Mouse (Mus musculus): ENCODE data around the gene Zdhhc24. TPM values are rescaled to one million over a fixed set of nuclear protein-coding genes. Genes with fewer than 3 reads are reported as not detected.
"Not testable (repeated sequence)": the region's sequence is repeated elsewhere in the genome, so short reads cannot be mapped to it uniquely, and the experiment has no call there.

Zdhhc24 gene
- total RNA-seq (2021) = 1 to 10 TPM; 2.6 to 4.0 TPM

- DNase-seq (ENCODE audit: low spot score) = peak; percentile 92
- intact Hi-C loops (cut with DNase I) = no loop called here
These were observed at the start of gene Zdhhc24 for GRCm38 (mm10) chr19:4878405-4879323. Gene Zdhhc24, plus strand, starts transcription at chr19:4878668.

- intact Hi-C loops (cut with DNase I) = no loop called here
- peak; percentile 26 for DNase-seq (ENCODE audit: low spot score)
These were observed 49.3 kb upstream of the Zdhhc24 start for GRCm38 (mm10) chr19:4829156-4829555.

GRCm38 (mm10) chr19:4833977-4834376, 44.5 kb upstream of the Zdhhc24 start:
- DNase-seq (ENCODE audit: low spot score) = no peak
- intact Hi-C loops (cut with DNase I) = no loop called here

- intact Hi-C loops (cut with DNase I) = loop anchor here (5.0 kb wide), 1 partner anchor 209 kb away; the partner anchor contains the start of gene Rce1
These were observed 42.4 kb upstream of the Zdhhc24 start for GRCm38 (mm10) chr19:4836096-4836495.

GRCm38 (mm10) chr19:4837049-4837448, 41.4 kb upstream of the Zdhhc24 start:
- DNase-seq (ENCODE audit: low spot score) = no peak
- intact Hi-C loops (cut with DNase I) = loop anchor here (5.0 kb wide), 1 partner anchor 210 kb away; the partner anchor contains the start of gene Rce1

More at GRCm38 (mm10) chr19:4836096-4836495, 42.4 kb upstream of the Zdhhc24 start:
- no peak for DNase-seq (ENCODE audit: low spot score)

GRCm38 (mm10) chr19:4838526-4839140, 39.8 kb upstream of the Zdhhc24 start:
- intact Hi-C loops (cut with DNase I) = loop anchor here (5.0 kb wide), 1 partner anchor 211 kb away; the partner anchor contains the start of gene Rce1
- no peak for DNase-seq (ENCODE audit: low spot score)

DNA sequence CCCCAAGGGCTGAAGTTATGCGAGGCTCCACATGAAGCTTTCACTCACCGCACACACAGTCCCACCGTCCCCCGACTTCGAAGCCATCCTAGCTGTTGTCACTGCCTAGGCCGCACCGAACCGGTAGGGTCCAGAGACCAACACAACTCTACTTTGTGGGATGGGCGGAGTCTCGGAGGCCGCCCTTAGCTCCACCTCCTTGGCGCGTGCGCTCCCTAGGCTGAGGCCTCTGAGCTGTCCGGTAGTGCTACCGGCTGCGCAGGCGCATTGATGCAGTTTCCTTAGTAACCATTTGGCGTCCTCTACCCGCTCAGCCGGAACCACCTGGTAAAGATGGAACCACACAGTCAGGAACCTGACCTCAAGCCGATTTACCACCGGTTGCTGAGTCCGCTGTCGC, 39.3 kb upstream of the Zdhhc24 start, which contains the start of the genes Ccs and Ccdc87:
TSS of gene Ccs (minus strand) at position 184 of the 400 bp plus-strand sequence.
TSS of gene Ccdc87 (plus strand) at position 218 of the 400 bp plus-strand sequence.
- peak; percentile 94 for DNase-seq (ENCODE audit: low spot score)
- intact Hi-C loops (cut with DNase I) = loop anchor here (5.0 kb wide), 1 partner anchor 212 kb away; the partner anchor contains the start of gene Rce1

DNA sequence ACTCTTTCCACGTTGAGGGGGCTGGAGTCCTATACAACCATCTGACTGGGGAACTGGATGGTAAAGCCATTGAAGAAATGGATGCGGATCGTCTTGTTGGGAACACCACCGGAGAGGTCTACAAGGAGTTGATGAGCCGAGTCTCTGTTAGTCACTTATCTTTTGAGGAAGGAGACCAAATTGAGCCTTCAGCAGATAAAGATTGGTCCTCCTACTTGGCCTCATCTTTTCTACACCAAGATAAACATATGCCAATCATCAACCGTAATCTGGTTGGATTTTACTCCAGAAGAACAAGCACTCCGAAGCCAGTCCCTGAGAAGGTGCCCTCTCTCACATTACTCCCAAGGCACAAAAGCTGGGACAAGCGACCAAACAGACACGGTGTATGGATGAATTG, 37.6 kb upstream of the Zdhhc24 start:
- intact Hi-C loops (cut with DNase I) = no loop called here
- DNase-seq (ENCODE audit: low spot score) = no peak

GRCm38 (mm10) chr19:4842611-4843010, 35.9 kb upstream of the Zdhhc24 start:
- no peak for DNase-seq (ENCODE audit: low spot score)
- intact Hi-C loops (cut with DNase I) = no loop called here

- intact Hi-C loops (cut with DNase I) = no loop called here
- DNase-seq (ENCODE audit: low spot score) = no peak
These were observed 32.6 kb upstream of the Zdhhc24 start for GRCm38 (mm10) chr19:4845846-4846245.

GRCm38 (mm10) chr19:4847490-4847889, 31.0 kb upstream of the Zdhhc24 start:
- intact Hi-C loops (cut with DNase I) = no loop called here
- DNase-seq (ENCODE audit: low spot score) = no peak

DNA sequence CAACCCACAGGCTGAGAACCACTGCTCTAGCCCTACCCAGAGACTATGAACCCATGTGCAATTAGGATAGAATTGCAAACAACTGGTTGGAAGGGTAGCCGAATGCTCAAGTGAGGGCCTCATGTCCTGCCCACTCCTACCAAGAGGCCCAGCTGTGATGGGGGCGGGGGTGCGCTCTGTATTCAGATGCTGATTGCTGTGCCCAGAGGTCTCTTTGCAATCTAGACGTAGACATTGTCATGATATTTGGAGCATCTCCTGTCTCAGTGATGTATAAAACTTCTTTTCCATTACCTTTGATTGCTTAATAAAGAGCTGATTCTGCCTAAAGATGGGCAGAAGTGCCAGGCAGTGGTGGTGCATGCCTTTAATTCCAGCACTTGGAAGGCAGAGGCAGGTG, 28.7 kb upstream of the Zdhhc24 start:
- no peak for DNase-seq (ENCODE audit: low spot score)
- intact Hi-C loops (cut with DNase I) = loop anchor here (1.0 kb wide), 1 partner anchor 94 kb away; no protein-coding TSS in a partner anchor

DNA sequence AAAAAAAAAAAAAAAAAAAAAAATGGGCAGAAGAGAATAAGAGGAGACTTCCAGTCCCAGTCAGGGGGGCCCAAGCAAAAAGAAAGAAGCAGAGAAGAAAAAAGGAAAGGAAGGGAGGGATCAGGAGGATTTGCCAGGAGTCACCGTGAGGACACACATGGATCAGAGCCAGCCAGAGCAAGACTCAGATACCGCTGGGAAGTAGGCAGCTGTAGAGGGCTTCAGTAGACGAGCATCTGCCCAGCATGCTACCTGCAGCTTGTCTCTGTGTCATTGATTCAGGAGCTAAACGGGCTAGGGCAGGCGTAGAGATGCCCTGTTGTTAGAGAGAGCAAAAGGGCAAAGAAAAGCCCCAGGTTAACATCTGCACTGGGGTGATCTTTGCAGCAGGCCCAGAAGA, 28.2 kb upstream of the Zdhhc24 start:
- no peak for DNase-seq (ENCODE audit: low spot score)
- intact Hi-C loops (cut with DNase I) = no loop called here

DNA sequence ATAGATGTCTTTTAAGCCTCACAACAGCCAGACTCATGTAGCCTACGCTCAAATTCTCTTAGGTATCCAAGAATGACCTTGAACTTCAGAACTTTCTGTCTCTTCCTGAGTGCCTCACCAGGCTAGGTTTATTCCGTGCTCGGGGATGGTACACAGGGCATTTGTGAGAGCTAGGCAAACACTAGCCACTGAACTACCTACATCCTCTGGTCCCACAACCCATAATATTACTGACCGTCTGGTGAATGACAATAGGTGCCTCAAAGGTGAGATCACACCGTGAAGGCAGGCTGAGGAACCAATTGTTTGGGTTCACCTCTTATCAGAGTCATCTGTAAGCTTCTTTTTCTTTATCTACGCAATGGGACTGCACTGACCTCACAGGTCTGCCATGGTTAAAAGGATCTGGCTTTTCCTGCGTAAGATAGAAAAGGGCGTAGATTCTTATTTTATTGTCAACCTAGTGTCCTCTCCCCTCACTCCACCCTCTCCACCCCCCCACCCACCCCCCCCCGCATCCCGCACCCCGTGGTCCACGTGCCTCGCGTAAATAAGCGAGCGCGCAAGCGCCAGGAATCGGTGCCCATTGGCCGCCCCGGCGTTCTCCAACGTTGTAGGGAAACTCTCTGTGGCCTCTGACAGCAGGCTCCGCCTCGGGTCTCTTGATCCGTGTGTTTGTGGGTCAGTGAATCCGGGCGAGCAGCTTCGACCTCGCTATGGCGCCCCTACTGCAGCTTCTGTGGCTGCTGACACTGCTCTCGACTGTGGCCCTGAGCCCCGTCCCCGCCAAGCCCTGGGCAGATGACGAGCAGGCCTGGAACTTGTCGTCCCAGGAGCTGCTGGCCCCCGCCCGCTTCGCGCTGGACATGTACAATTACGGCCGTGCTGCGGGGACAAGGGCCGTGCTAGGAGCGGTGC, 23.7 kb upstream of the Zdhhc24 start, which contains the start of gene Ctsf:
TSS of gene Ctsf (plus strand) at position 579 of the 918 bp plus-strand sequence.
- intact Hi-C loops (cut with DNase I) = no loop called here
- peak; percentile 81 for DNase-seq (ENCODE audit: low spot score)

DNA sequence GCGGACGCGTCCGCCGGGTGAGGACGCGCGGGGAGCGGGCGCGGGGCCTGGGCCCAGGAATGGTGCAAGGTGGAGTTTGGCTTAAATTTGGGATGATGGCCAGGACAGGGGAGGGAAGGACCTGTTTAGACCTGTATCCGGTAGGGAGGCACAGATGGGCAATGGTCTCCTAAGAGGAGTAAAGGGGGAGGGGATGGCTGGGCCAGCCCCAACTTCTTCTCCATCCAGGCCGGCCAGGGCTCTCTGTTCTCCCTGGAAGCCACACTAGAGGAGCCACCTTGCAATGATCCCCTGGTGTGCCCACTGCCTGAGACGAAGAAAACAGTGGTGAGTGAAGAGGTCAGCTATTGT, 23.0 kb upstream of the Zdhhc24 start:
- intact Hi-C loops (cut with DNase I) = no loop called here

GRCm38 (mm10) chr19:4855951-4856350, 22.5 kb upstream of the Zdhhc24 start:
- intact Hi-C loops (cut with DNase I) = no loop called here
- DNase-seq (ENCODE audit: low spot score) = no peak

More for the DNA sequence above, 23.0 kb upstream of the Zdhhc24 start:
- DNase-seq (ENCODE audit: low spot score) = no peak

DNA sequence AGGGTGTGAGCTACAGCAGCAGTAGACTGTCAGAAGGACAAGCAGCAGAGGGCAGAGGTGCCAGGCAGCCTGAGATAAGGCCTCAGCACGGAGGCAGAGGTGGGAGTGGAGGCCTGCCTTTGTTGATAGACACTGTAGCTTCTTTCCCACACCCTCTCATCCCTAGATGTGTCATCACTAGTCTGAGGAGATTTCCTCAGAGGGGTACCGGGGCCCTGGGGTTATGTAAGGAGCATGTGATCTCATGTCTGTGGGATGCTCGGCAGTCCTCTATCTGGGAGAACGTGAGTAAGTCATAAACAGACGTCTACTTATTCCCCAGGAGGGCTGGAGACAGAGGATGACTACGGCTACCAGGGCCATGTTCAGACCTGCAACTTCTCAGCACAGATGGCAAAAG, 19.4 kb upstream of the Zdhhc24 start:
- DNase-seq (ENCODE audit: low spot score) = no peak
- intact Hi-C loops (cut with DNase I) = no loop called here

DNA sequence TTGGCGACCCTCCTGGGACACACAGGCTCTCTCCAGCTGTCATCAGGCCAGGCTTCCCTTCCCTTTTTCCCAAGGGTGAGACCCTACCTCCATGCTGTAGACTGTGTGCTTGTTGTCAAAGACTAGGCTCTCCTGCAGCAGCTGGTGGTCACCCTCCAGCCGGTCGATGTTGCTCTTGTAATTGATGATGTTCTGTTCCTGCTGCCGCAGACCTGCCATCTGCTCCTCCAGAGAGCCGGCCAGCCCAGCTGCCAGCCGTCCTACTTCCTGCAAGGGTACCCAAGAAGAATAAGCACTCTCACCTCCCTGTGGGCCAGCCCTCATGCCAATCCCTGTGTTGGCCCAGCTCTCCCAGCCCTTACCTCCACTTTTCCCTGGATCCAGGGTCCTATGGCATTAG, 15.4 kb upstream of the Zdhhc24 start:
- no peak for DNase-seq (ENCODE audit: low spot score)
- intact Hi-C loops (cut with DNase I) = no loop called here

DNA sequence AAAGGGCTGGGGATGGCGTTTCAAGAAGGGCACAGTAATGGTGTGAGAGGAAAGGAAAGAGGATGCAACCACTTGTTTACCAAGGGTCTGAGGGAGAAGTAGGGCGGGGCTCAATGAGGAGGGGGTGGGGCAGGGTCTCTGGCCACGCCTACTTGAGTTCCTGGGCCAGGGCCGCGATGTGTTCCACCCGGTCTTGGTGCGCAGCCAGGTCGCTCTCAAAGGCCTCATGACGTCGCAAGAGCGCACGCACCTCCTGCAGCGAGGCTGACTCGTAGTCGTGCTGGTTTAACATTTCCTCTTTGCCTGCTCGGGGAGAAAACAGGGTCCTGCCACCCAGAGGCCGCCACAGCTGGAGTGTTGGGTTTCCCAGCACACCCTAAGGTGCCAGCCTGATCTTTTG, 13.3 kb upstream of the Zdhhc24 start:
- no peak for DNase-seq (ENCODE audit: low spot score)

DNA sequence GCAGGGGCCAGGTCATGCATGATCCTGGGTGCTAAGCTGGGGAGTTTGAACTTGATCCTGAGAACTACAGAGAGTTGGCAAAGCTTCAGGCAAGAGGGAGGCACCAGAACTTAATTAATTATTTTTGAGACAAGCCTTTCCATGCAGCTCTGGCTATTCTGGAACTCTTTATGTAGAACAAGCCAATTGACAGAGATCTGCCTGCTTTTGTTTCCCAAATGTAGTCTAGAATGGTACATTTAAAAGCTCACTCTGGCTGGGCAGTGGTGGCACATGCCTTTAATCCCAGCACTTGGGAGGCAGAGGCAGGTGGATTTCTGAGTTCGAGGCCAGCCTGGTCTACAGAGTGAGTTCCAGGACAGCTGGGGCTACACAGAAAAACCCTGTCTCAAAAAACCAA, 3.9 kb upstream of the Zdhhc24 start:
- DNase-seq (ENCODE audit: low spot score); intact Hi-C loops (cut with DNase I): not testable (repeated sequence)

More for the DNA sequence above, 13.3 kb upstream of the Zdhhc24 start:
- intact Hi-C loops (cut with DNase I) = no loop called here

All from heart, postnatal 25 days (tissue).